Mouse (Mus musculus) embryonic facial prominence, embryonic 11.5 days (tissue): ENCODE measurements around the gene Cop1. TPM values are rescaled to one million over a fixed set of nuclear protein-coding genes. Genes with fewer than 3 reads are reported as not detected.
A peak's percentile ranks its signal among the peaks of the same experiment; 100 is the strongest.
"Not testable (repeated sequence)": the region's sequence is repeated elsewhere in the genome, so short reads cannot be mapped to it uniquely, and the experiment has no call there.

Experiments
- ATAC-seq: fragments of 200-750 bp; cut with Nextera tagmentation; replicated peaks from 2 replicates; pipeline ENCODE4 v1.8.0; 2017; ENCODE audit warnings: low read depth; ENCODE audit not compliant: insufficient number of reproducible peaks, low FRiP score, low TSS enrichment
- DNase-seq: peaks from one replicate; pipeline ENCODE4 v3.0.0-alpha.2; 2015; ENCODE audit warnings: low spot score
- H3K27ac ChIP-seq: fragments of 300-500 bp; sonication (generic); replicated peaks from 2 replicates; pipeline ENCODE4 v1.5.1; 2014; ENCODE audit warnings: mild to moderate bottlenecking, low read depth, low read length, control low read depth
- H3K27me3 ChIP-seq: fragments of 300-500 bp; sonication (generic); 2 replicates; pipeline ENCODE4 v1.6.1; 2014; ENCODE audit warnings: mild to moderate bottlenecking, low read length, moderate library complexity, mixed read lengths; ENCODE audit not compliant: control insufficient read depth, insufficient read depth
- H3K36me3 ChIP-seq: fragments of 300-500 bp; sonication (generic); replicated peaks from 2 replicates; pipeline ENCODE4 v1.6.1; 2014; ENCODE audit warnings: low read depth, mild to moderate bottlenecking, low read length, moderate library complexity, mixed read lengths; ENCODE audit not compliant: control insufficient read depth, insufficient read depth
- H3K4me1 ChIP-seq: fragments of 300-500 bp; sonication (generic); 2 replicates; pipeline ENCODE4 v1.6.1; 2014; ENCODE audit warnings: low read length, mixed read lengths; ENCODE audit not compliant: control insufficient read depth, insufficient read depth
- H3K4me2 ChIP-seq: fragments of 300-500 bp; sonication (generic); 2 replicates; pipeline ENCODE4 v1.6.1; 2014; ENCODE audit warnings: low read depth, mild to moderate bottlenecking, control low read depth, low read length, moderate library complexity
- H3K4me3 ChIP-seq: fragments of 300-500 bp; sonication (generic); 2 replicates; pipeline ENCODE4 v1.5.1; 2014; ENCODE audit warnings: low read depth, low read length, control low read depth
- H3K9ac ChIP-seq: fragments of 300-500 bp; sonication (generic); replicated peaks from 2 replicates; pipeline ENCODE4 v1.6.1; 2014; ENCODE audit warnings: mild to moderate bottlenecking, control low read depth, low read length
- H3K9me3 ChIP-seq: fragments of 300-500 bp; sonication (generic); replicated peaks from 2 replicates; pipeline ENCODE4 v1.6.1; 2016; ENCODE audit warnings: mild to moderate bottlenecking, low read length, inconsistent platforms, mixed read lengths; ENCODE audit not compliant: control insufficient read depth
- WGBS: fragments of 180-500 bp; shearing (Covaris S2); extraction: QIAGEN DNeasy Blood & Tissue Kit; methylation state at CpG from one replicate; pipeline ENCODE4 v1.1.7; 2014; 5-methylcytosine and 5-hydroxymethylcytosine counted together
- polyA plus RNA-seq: library from polyadenylated mRNA; unstranded; fragments of >200 nt; fragmentation: Nextera tagmentation; extraction: Ambion mirVana; gene quantifications from 2 replicates; pipeline ENCODE4 v1.2.1, GENCODE M21; 2014

Gene Cop1
- polyA plus RNA-seq, result 118 and 150 TPM in 2 replicates

- H3K27me3 ChIP-seq, H3K9me3 ChIP-seq, H3K4me1 ChIP-seq, H3K36me3 ChIP-seq: not testable (repeated sequence)
- Histone ChIP-seq H3K4me2 (peak within 1 kb of the TSS; percentile 40), H3K4me3 (peak within 1 kb of the TSS; percentile 66), H3K27ac (peak within 1 kb of the TSS; percentile 75), H3K9ac (peak within 1 kb of the TSS; percentile 71)
- DNase-seq, result peak; percentile 94
- under 1% methylated on average over 75 of the region's 97 CpGs for WGBS
- peak; percentile 94 for ATAC-seq
Measured at GRCm38 (mm10) chr1:159231781-159232571, at the start of gene Cop1. Gene Cop1, plus strand, starts transcription at chr1:159232320.

DNA sequence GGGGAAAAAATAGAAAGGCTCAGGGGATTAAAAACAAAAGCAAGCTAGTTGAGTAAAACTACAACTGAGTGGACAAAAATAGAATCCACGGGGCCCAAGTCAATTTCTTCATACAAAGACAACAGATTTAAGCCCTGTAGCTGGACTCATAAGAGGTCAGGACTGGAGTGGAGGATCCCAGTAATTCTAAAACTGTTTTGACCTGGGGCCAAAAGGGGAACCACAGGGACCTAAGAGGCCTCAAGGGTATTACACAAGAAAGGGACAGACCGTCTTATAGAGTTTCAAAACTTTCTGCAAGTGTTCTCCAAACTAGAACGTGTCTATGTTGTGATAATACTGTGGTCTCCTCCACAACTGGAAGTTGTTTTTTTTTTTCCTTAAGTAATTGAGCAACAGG, 45.4 kb upstream of the Cop1 start:
- H3K36me3 ChIP-seq, result no peaks in the 10 kb centered on the region
- H3K4me1 ChIP-seq, result no peaks in the 10 kb centered on the region
- WGBS, result 48% methylated on average over 3 of the region's 3 CpGs
- H3K4me3 ChIP-seq, result no peak overlapping the region
- no peak overlapping the region for H3K9ac ChIP-seq
- H3K27ac ChIP-seq, result no peak overlapping the region
- H3K27me3 ChIP-seq, result no peaks in the 10 kb centered on the region
- DNase-seq (no peak), ATAC-seq (no peak)
- H3K4me2 ChIP-seq, result no peak overlapping the region
- H3K9me3 ChIP-seq, result no peaks in the 10 kb centered on the region

DNA sequence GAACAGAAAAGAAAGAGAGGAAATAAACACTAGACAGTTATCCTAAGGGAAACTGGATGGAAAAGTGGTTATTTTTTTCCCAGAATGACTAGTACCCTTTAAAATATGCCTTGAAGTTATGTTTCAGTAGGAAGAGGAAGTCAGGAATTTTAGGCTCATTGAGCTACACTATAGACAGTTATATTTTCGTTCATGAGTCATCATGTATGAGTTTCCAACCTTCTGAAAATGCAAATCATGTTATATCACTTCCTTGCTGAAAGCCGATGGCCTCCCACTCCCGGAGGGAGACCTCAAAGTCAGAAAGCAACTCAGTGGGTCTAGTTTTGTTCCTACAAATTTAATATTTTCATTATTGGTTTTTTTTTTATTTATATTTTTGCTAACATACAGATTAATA, 33.5 kb upstream of the Cop1 start:
- Histone ChIP-seq H3K9ac (no peak overlapping the region), H3K27ac (no peak overlapping the region), H3K4me2 (no peak overlapping the region), H3K4me3 (no peak overlapping the region), H3K27me3 (no peaks in the 10 kb centered on the region), H3K9me3 (no peaks in the 10 kb centered on the region), H3K36me3 (no peaks in the 10 kb centered on the region), H3K4me1 (no peaks in the 10 kb centered on the region)
- no peak for ATAC-seq
- DNase-seq, result no peak
- 81% methylated on average over 3 of the region's 3 CpGs for WGBS

GRCm38 (mm10) chr1:159199606-159200005, 32.5 kb upstream of the Cop1 start:
- Histone ChIP-seq H3K27ac (no peak overlapping the region), H3K9ac (no peak overlapping the region), H3K27me3 (no peaks in the 10 kb centered on the region), H3K4me3 (no peak overlapping the region), H3K9me3 (no peaks in the 10 kb centered on the region), H3K4me2 (no peak overlapping the region), H3K36me3 (no peaks in the 10 kb centered on the region), H3K4me1 (no peaks in the 10 kb centered on the region)
- WGBS, result 83% methylated on average over 3 of the region's 3 CpGs
- DNase-seq (peak; percentile 21), ATAC-seq (no peak)

- H3K27me3 ChIP-seq, result no peaks in the 10 kb centered on the region
- no peaks in the 10 kb centered on the region for H3K36me3 ChIP-seq
- H3K4me2 ChIP-seq, result no peak overlapping the region
- H3K4me1 ChIP-seq, result no peaks in the 10 kb centered on the region
- no peak overlapping the region for H3K27ac ChIP-seq
- no peak overlapping the region for H3K4me3 ChIP-seq
- H3K9ac ChIP-seq, result no peak overlapping the region
- no peaks in the 10 kb centered on the region for H3K9me3 ChIP-seq
- ATAC-seq (no peak), DNase-seq (no peak)
Measured at GRCm38 (mm10) chr1:159201220-159201619, 30.9 kb upstream of the Cop1 start.

GRCm38 (mm10) chr1:159211711-159212110, 20.4 kb upstream of the Cop1 start:
- Histone ChIP-seq H3K4me3 (no peak overlapping the region), H3K9me3 (no peaks in the 10 kb centered on the region), H3K4me1 (no peaks in the 10 kb centered on the region), H3K27me3 (no peaks in the 10 kb centered on the region), H3K27ac (no peak overlapping the region), H3K36me3 (no peaks in the 10 kb centered on the region), H3K9ac (no peak overlapping the region), H3K4me2 (no peak overlapping the region)
- 83% methylated on average over 4 of the region's 4 CpGs for WGBS
- DNase-seq, result no peak
- ATAC-seq, result no peak

- no peak overlapping the region for H3K4me3 ChIP-seq
- no peak for DNase-seq
- no peak overlapping the region for H3K4me2 ChIP-seq
- no peak for ATAC-seq
- no peak overlapping the region for H3K9ac ChIP-seq
- no peaks in the 10 kb centered on the region for H3K27me3 ChIP-seq
- H3K27ac ChIP-seq, result no peak overlapping the region
- no peaks in the 10 kb centered on the region for H3K9me3 ChIP-seq
- WGBS, result 90% methylated on average over 4 of the region's 4 CpGs
- H3K4me1 ChIP-seq, result no peaks in the 10 kb centered on the region
- no peaks in the 10 kb centered on the region for H3K36me3 ChIP-seq
Measured at GRCm38 (mm10) chr1:159217437-159217836, 14.7 kb upstream of the Cop1 start.

GRCm38 (mm10) chr1:159222046-159222445, 10.1 kb upstream of the Cop1 start:
- Histone ChIP-seq H3K4me3 (no peak overlapping the region), H3K9ac (no peak overlapping the region), H3K27me3 (no peaks in the 10 kb centered on the region), H3K9me3 (no peaks in the 10 kb centered on the region), H3K4me2 (no peak overlapping the region), H3K4me1 (no peaks in the 10 kb centered on the region), H3K36me3 (no peaks in the 10 kb centered on the region), H3K27ac (no peak overlapping the region)
- ATAC-seq (no peak), DNase-seq (no peak)
- 87% methylated on average over 2 of the region's 2 CpGs for WGBS
